1 mouse cellular context compared by ENCODE assay signal in genomic region chr2:25193330-25193770, GRCm38 (mm10).
TF ChIP-seq lines count a peak whose summit lies in the region.

No protein-coding gene starts in this region.

TF ChIP-seq in MEL, 35 proteins besides CTCF, POLR2A, EP300 and RAD21 (continued from another document):
- peak; percentile 78 for TF ChIP-seq MXI1 (IDR thresholded peaks at IDR 0.05; ENCODE audit: low read depth, low read length)
- TF ChIP-seq MYC (IDR thresholded peaks at IDR 0.05; ENCODE audit: low read depth, low read length) = peak; percentile 84
- peak; percentile 58; the same call in 1 of the 2 replicates for TF ChIP-seq ELF1 (IDR thresholded peaks at IDR 0.05; ENCODE audit: low read depth, low read length)
- peak; percentile 59 for TF ChIP-seq GATA1 (IDR thresholded peaks at IDR 0.05; ENCODE audit: low read depth, low read length)
- peak; percentile 57 for TF ChIP-seq HCFC1 (IDR thresholded peaks at IDR 0.05; ENCODE audit: low read depth, low read length)
- TF ChIP-seq E2F4 (IDR thresholded peaks at IDR 0.05; ENCODE audit: borderline replicate concordance, low read depth, low read length) = no peak
- TF ChIP-seq MYB (IDR thresholded peaks at IDR 0.05; ENCODE audit: low read depth, low read length) = no peak
- 0 out of 2 replicates have a peak, but pooled peaks have one; percentile 8 for TF ChIP-seq ZMIZ1 (IDR thresholded peaks at IDR 0.05; ENCODE audit: low read depth, low read length)
- no peak for TF ChIP-seq ZNF384 (IDR thresholded peaks at IDR 0.05; ENCODE audit: low read depth, low read length)
- TF ChIP-seq ETS1 (IDR thresholded peaks at IDR 0.05; ENCODE audit: low read depth, low read length) = 0 out of 2 replicates have a peak, but pooled peaks have one; percentile 24
- peak; percentile 45; the same call in 1 of the 2 replicates for TF ChIP-seq TBP (IDR thresholded peaks at IDR 0.05; ENCODE audit: low read depth, low read length)
- peak; percentile 74; the same call in 1 of the 2 replicates for TF ChIP-seq MAX (IDR thresholded peaks at IDR 0.05; ENCODE audit: low read length)
- TF ChIP-seq BHLHE40 (IDR thresholded peaks at IDR 0.05; ENCODE audit: borderline replicate concordance, low read depth, low read length) = no peak; the same call in 1 of the 2 replicates
- no peak for TF ChIP-seq UBTF (IDR thresholded peaks at IDR 0.05; ENCODE audit: borderline replicate concordance, insufficient read depth, low read depth, low read length)
- TF ChIP-seq TCF12 (IDR thresholded peaks at IDR 0.05; ENCODE audit: low read depth, low read length) = no peak
- no peak for TF ChIP-seq NELFE (IDR thresholded peaks at IDR 0.05; ENCODE audit: low read depth, low read length)
- TF ChIP-seq USF1 (IDR thresholded peaks at IDR 0.05; ENCODE audit: low read depth, low read length) = no peak
- no peak for TF ChIP-seq KAT2A (conservative IDR thresholded peaks at IDR 0.05; ENCODE audit: low read depth, low read length)
- TF ChIP-seq GABPA (IDR thresholded peaks at IDR 0.05; ENCODE audit: low read depth, low read length) = no peak
